Mouse (Mus musculus) spleen, postnatal 4 days (tissue): ENCODE data around the gene Lad1.

ENCODE experiments used
- DNase-seq, 2 experiments: peaks; one replicate each; pipeline ENCODE4 v3.0.0; 2022; ENCODE audit warnings: low spot score in 2 of 2

Lad1 gene

GRCm38 (mm10) chr1:135818481-135819086, at the start of gene Lad1:
Gene Lad1 (plus strand): TSS chr1:135818598.
- no peak for DNase-seq

DNA sequence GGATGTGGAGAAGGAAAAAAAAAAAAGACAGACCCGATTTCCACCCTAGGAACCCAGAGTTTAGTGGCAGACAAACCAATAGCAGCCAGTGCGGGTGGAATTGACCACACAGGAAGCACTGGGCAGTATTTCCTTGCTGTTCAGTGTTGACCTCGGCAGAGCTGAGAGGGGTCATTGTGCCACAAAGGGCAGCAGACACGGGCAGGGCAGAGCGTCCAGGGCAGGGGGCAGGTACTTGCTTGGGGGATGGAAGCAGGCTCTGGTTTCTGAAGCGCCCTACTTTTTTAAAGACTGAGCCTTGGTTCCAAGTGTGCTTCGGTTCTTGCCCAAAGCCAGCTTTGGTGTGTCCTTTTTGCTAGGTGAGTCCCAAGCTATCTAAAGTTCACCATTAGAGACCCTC, 48.2 kb upstream of the Lad1 start:
- no peak for DNase-seq

- DNase-seq, result no peak
Measured at GRCm38 (mm10) chr1:135770896-135771572, 47.4 kb upstream of the Lad1 start.

- DNase-seq, result no peak
Measured at GRCm38 (mm10) chr1:135771573-135771970, 46.8 kb upstream of the Lad1 start.

GRCm38 (mm10) chr1:135776596-135776995, 41.8 kb upstream of the Lad1 start:
- DNase-seq, result no peak

DNA sequence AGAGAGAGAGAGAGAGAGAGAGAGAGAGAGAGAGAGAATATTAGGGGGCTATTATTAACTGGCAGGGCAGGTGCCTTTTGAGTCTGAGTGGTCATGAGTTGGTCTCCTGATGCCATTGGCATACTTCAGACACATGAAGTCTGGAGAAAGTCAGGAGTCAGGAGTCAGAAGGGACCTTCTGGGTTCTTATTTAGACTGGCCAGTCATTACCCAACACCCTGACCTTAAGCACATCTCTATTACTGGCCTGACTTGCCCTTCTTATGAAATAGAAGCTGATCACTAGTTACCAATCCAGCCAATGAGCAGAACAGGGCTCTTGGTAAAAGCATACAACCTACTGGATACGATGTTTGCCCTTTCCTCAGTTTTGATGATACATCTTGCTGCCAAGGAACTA, 41.4 kb upstream of the Lad1 start:
- no peak for DNase-seq

DNA sequence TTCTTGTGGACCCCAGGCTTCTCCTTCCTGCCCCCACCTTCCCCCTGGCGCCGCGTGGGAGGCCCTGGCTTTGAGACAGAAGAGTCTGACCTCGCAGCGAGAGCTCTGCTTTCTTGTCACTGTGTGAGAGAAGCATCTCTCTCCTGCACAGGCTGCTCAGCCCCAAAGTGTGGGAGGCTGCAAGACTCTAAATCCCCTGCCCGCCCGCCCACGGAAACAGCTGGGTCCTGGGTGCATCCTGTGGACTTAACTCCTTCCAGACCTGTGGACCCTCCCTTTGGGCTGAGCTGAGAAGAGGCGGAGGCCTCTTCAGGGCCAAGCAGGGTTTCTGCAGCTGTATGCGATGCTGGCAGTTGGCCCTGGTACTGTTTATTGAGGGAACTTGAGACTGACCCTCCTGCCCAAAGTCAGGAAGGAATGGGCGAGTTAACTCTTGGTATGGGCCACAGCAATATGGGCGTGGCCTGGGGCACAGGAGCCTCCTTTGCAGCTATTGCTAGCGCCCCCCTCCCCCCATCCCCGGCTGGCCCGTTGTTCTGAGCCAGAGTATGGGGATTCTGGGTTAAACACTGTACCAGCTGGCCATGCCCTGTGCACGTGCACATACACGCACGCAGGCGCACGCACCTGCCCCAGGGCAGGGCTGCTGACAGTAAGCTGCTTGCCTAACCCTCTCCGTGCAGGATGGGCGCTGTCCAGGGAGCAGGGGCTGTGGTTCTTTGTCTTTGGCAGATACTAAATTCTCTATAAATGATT, 39.4 kb upstream of the Lad1 start, which contains the start of gene Tnni1:
Gene Tnni1 (plus strand): TSS at position 655 of the 756 bp plus-strand sequence.
- no peak for DNase-seq

DNA sequence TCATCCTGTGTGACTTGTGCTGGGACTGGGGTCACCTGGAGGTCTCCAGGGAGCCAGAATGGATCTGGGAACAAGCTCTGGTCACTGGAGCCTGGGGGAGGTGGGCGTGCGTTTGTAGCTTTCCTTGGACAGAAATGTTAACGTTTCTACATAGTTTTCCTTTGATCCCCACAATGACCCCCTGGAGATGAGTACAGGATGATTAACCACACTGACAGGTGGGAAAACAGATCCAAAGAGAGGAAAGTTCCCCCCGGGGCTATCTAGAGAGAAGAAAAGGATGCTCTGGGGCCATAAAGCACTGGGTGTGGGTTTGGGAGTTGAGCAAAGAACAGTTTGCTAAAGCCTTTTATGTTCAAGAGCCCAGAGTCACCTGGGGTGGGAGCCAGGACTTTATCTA, 37.7 kb upstream of the Lad1 start:
- DNase-seq, result no peak

- peak; percentile 52 to 84 for DNase-seq
Measured at GRCm38 (mm10) chr1:135781220-135781619, 37.2 kb upstream of the Lad1 start.

DNA sequence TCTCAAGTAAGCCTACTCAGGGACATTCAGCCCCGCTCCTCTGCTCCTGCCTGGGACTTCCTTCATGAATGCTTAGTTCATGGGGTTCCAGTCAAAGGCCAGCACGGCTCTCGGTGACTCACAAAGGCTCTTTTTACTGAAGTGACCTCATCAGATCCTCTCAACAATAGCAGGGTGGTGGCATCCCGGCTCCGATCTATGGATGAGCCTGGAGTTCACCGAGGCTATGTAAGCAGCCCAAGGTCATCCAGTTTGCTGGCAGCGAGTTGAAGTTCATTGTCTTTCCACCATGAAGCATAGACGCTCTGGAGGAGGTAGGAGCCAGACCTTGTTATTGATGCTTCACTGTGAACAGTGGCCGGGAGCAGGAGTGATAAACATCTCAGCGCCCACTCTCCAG, 35.6 kb upstream of the Lad1 start:
- no peak for DNase-seq

GRCm38 (mm10) chr1:135787799-135788198, 30.6 kb upstream of the Lad1 start:
- DNase-seq, result peak; percentile 71 to 90

GRCm38 (mm10) chr1:135788708-135789107, 29.7 kb upstream of the Lad1 start:
- no peak for DNase-seq

- DNase-seq, result peak; percentile 65 to 92
Measured at GRCm38 (mm10) chr1:135789815-135790214, 28.6 kb upstream of the Lad1 start.

DNA sequence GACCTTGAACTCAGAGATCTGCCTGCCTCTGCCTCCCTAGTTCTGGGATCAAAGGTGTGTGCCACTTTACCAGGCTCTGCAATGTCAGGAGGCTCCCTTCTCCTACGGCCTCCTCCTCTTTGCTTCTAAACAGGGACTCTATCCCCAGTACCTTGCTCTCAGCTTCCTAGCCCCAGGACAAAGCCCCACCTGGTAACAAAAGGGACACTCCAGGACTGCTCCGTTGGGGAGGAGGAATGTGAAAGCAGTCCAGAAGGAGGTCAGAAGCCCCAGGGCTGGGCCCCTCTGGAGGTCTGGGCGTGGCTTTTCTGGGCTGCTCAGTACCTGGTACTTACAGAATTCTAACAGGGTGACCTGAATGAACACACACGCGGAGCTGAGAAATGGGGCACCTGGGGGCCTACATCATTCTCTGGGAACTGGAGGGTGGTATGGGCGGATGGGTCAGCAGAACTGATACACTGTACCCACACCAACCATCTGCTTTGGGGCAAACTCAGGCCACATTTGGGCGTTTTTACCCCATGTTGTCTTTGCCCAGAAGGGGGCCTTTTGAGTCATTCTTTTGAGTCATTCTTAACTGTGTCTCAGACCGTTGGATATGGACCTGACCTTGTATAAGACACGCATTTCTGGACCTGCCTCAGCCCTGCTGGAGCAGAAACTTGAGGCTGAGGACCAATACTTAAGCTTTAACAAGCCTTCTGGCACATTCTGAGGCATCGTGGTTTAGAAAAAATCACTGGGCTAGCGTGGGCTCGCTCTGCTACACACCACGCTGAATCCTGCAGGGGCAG, 26.1 kb upstream of the Lad1 start:
- DNase-seq, result no peak

GRCm38 (mm10) chr1:135793370-135794215, 24.8 kb upstream of the Lad1 start:
- no peak for DNase-seq

- DNase-seq, result no peak
Measured at GRCm38 (mm10) chr1:135794216-135795134, 23.9 kb upstream of the Lad1 start.

DNA sequence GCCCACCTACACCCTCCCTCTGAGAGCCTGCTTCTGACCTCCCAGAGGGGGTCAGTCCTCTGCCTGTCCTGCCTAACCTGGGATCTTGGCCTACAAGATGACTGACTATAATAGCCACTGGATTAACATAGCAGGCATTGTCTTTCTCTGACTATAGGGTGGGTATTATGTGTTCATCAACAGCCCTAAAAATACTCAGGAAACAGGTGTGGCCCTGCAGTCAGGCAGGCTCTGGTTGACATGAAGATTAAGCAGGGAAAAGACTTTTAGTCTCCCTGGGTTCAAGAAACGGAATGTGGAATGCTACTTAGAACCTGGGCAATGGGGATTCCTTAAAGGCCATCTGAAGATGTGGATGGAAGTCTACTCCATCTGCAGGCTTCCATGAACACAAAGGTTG, 19.9 kb upstream of the Lad1 start:
- no peak for DNase-seq

- DNase-seq, result no peak
Measured at GRCm38 (mm10) chr1:135799109-135799627, 19.2 kb upstream of the Lad1 start.

DNA sequence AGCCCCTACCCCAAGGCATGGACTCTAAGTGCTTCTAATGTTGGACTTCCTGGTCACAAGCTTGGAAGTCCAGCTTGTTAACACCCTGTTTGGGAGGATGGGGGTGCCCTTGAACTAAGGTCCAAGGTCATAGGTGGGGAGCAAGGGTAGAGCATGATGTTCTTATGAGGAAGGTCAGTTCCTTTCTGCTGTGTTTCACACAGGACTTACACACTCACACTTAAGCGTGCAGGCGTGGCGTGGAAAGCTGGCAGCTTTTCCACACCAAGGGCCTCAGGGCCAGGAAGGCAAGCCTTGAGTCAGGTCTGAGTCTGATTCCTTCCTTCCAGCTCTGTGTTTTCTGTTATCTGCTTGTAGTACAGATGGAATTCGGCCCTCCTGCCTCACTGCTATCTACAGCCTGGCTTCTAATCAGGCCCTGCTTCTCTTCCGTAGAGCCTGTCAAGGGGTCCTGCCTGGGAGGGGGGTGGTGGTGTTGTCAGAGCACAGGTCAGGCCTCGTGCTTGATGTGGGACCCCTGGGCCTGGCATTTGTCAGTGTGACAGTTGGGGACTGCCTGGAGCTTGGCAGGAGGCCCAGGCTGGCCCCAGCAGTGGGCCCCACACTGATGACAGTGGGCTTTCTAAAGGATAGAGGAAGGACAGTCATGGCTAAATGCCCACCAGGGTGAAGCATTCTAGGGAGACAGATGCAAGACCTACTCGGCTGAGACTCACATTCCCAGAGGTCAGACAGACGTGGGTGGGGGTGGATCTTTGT, 18.0 kb upstream of the Lad1 start:
- no peak for DNase-seq
